Mouse (Mus musculus) MEL (cell line): ENCODE measurements around the gene Snrnp35. TPM values are rescaled to one million over a fixed set of nuclear protein-coding genes. Genes with fewer than 3 reads are reported as not detected.
"Not testable (repeated sequence)": the region's sequence is repeated elsewhere in the genome, so short reads cannot be mapped to it uniquely, and the experiment has no call there.

Experiments used
- DNase-seq: peaks from one replicate; pipeline ENCODE4 v3.0.0; 2011; ENCODE audit warnings: low read depth, low spot score
- H3K27ac ChIP-seq: 2 replicates; pipeline ENCODE4 v1.5.1; 2012; ENCODE audit warnings: low read depth, mild to moderate bottlenecking, control low read depth, low read length, moderate library complexity; ENCODE audit not compliant: control insufficient read depth
- H3K27me3 ChIP-seq, 2 experiments: fragments of 150-350 bp in 1 of 2; sonication (generic) in 1 of 2; 2 replicates each; pipeline ENCODE4 v1.6.1; 2012; ENCODE audit warnings: low read length in 2 of 2, mild to moderate bottlenecking in 2 of 2, improper control_type of control experiment in 1 of 2, moderate library complexity in 1 of 2; ENCODE audit not compliant: insufficient read depth in 2 of 2, control insufficient read depth in 1 of 2
- H3K36me3 ChIP-seq, 2 experiments: 2 replicates each; pipeline ENCODE4 v1.6.1; 2012 to 2014; ENCODE audit warnings: low read length in 2 of 2, improper control_type of control experiment in 1 of 2, inconsistent platforms in 1 of 2, mild to moderate bottlenecking in 1 of 2; ENCODE audit not compliant: insufficient read depth in 2 of 2, control insufficient read depth in 1 of 2
- H3K4me1 ChIP-seq, 2 experiments: fragments of 150-350 bp in 1 of 2; sonication (generic) in 1 of 2; 2 replicates each; pipeline ENCODE4 v1.6.1; 2012; ENCODE audit warnings: low read length in 2 of 2, improper control_type of control experiment in 1 of 2, mild to moderate bottlenecking in 1 of 2; ENCODE audit not compliant: insufficient read depth in 2 of 2, control insufficient read depth in 1 of 2
- H3K4me3 ChIP-seq, 2 experiments: fragments of 150-350 bp in 1 of 2; sonication (generic) in 1 of 2; 2 replicates each; pipeline ENCODE4 v1.5.1; 2012; ENCODE audit warnings: low read depth in 2 of 2, low read length in 2 of 2, mild to moderate bottlenecking in 2 of 2, moderate library complexity in 2 of 2, control low read depth in 1 of 2, improper control_type of control experiment in 1 of 2; ENCODE audit not compliant: control insufficient read depth in 1 of 2, insufficient read depth in 1 of 2
- H3K79me2 ChIP-seq: 2 replicates; pipeline ENCODE4 v1.6.1; 2012; ENCODE audit warnings: mild to moderate bottlenecking, low read length, moderate library complexity; ENCODE audit not compliant: control insufficient read depth, poor library complexity, insufficient read depth
- H3K9ac ChIP-seq: 2 replicates; pipeline ENCODE4 v1.6.1; 2012; ENCODE audit warnings: low read depth, mild to moderate bottlenecking, control low read depth, low read length, moderate library complexity; ENCODE audit not compliant: control insufficient read depth, poor library complexity, severe bottlenecking
- H3K9me3 ChIP-seq: fragments of 150-350 bp; sonication (generic); replicated peaks from 2 replicates; pipeline ENCODE4 v1.6.1; 2012; ENCODE audit warnings: mild to moderate bottlenecking, low read length, improper control_type of control experiment, moderate library complexity; ENCODE audit not compliant: insufficient read depth
- CHD1 ChIP-seq: IDR thresholded peaks from 2 replicates; pipeline ENCODE4 v1.6.1; 2012; ENCODE audit warnings: low read depth, mild to moderate bottlenecking, inconsistent platforms, low read length, improper control_type of control experiment
- CHD2 ChIP-seq: IDR thresholded peaks from 2 replicates; pipeline ENCODE4 v1.6.1; 2011; ENCODE audit warnings: low read length, improper control_type of control experiment
- CTCF ChIP-seq, 3 experiments: IDR thresholded peaks in 2 of 3; conservative IDR thresholded peaks in 1 of 3; 2 replicates each; pipeline ENCODE4 v1.5.1; 2011 to 2012; ENCODE audit warnings: low read length in 3 of 3, low read depth in 2 of 3, mild to moderate bottlenecking in 2 of 3, improper control_type of control experiment in 1 of 3, inconsistent platforms in 1 of 3, mixed read lengths in 1 of 3, moderate library complexity in 1 of 3; ENCODE audit not compliant: control insufficient read depth in 1 of 3, insufficient read depth in 1 of 3, poor library complexity in 1 of 3, severe bottlenecking in 1 of 3
- E2F4 ChIP-seq: IDR thresholded peaks from 2 replicates; pipeline ENCODE4 v1.6.1; 2011; ENCODE audit warnings: low read depth, low read length, improper control_type of control experiment, borderline replicate concordance
- ELF1 ChIP-seq: IDR thresholded peaks from 2 replicates; pipeline ENCODE4 v1.6.1; 2014; ENCODE audit warnings: low read depth, mild to moderate bottlenecking, inconsistent platforms, low read length, improper control_type of control experiment, moderate library complexity
- EP300 ChIP-seq, 2 experiments: IDR thresholded peaks; 2 replicates each; pipeline ENCODE4 v1.6.1; 2011; ENCODE audit warnings: improper control_type of control experiment in 2 of 2, low read length in 2 of 2, low read depth in 1 of 2, mild to moderate bottlenecking in 1 of 2
- ETS1 ChIP-seq: IDR thresholded peaks from 2 replicates; pipeline ENCODE4 v1.6.1; 2012; ENCODE audit warnings: low read depth, mild to moderate bottlenecking, inconsistent platforms, low read length, improper control_type of control experiment, moderate library complexity
- GATA1 ChIP-seq: IDR thresholded peaks from 2 replicates; pipeline ENCODE4 v1.6.1; 2011; ENCODE audit warnings: low read depth, low read length, improper control_type of control experiment
- MXI1 ChIP-seq: IDR thresholded peaks from 2 replicates; pipeline ENCODE4 v1.6.1; 2011; ENCODE audit warnings: mild to moderate bottlenecking, low read depth, low read length, improper control_type of control experiment
- MYC ChIP-seq: IDR thresholded peaks from 2 replicates; pipeline ENCODE4 v1.6.1; 2011; ENCODE audit warnings: low read depth, mild to moderate bottlenecking, low read length, improper control_type of control experiment, moderate library complexity
- POLR2A ChIP-seq, 2 experiments: IDR thresholded peaks; 2 replicates each; pipeline ENCODE4 v1.6.1; 2011 to 2012; ENCODE audit warnings: low read length in 2 of 2, mild to moderate bottlenecking in 2 of 2, control low read depth in 1 of 2, improper control_type of control experiment in 1 of 2, low read depth in 1 of 2, moderate library complexity in 1 of 2; ENCODE audit not compliant: control insufficient read depth in 1 of 2, insufficient read depth in 1 of 2, poor library complexity in 1 of 2
- RAD21 ChIP-seq: IDR thresholded peaks from 2 replicates; pipeline ENCODE4 v1.6.1; 2011; ENCODE audit warnings: mild to moderate bottlenecking, low read depth, low read length, improper control_type of control experiment
- SIN3A ChIP-seq: IDR thresholded peaks from 2 replicates; pipeline ENCODE4 v1.6.1; 2012; ENCODE audit warnings: low read length, improper control_type of control experiment, inconsistent platforms
- ZKSCAN1 ChIP-seq: IDR thresholded peaks from 2 replicates; pipeline ENCODE4 v1.6.1; 2012; ENCODE audit warnings: low read depth, mild to moderate bottlenecking, inconsistent platforms, low read length, improper control_type of control experiment, moderate library complexity
- ZNF384 ChIP-seq: IDR thresholded peaks from 2 replicates; pipeline ENCODE4 v1.6.1; 2012; ENCODE audit warnings: low read depth, mild to moderate bottlenecking, inconsistent platforms, low read length, improper control_type of control experiment
- polyA plus RNA-seq, 2 experiments: library from polyadenylated mRNA; stranded (reverse) in 1 of 2; unstranded in 1 of 2; fragments of >175 nt in 1 of 2; fragments of >200 nt in 1 of 2; gene quantifications; 2 replicates each; pipeline versions ENCODE4 v1.2.1 to v1.2.4; 2012; ENCODE audit warnings: low replicate concordance in 2 of 2, low read depth in 1 of 2; ENCODE audit not compliant: insufficient read length in 2 of 2, insufficient read depth in 1 of 2, missing spikeins in 1 of 2
- total RNA-seq: library from RNA; depleted of rRNA; stranded (reverse); fragments of 300-350 nt; gene quantifications from 2 replicates; pipeline ENCODE4 v1.2.3, GENCODE M21; 2012

Snrnp35 gene
- total and polyA plus RNA-seq, 3 experiments: 11.7 to 18.3 TPM; not detected in 1

DNA sequence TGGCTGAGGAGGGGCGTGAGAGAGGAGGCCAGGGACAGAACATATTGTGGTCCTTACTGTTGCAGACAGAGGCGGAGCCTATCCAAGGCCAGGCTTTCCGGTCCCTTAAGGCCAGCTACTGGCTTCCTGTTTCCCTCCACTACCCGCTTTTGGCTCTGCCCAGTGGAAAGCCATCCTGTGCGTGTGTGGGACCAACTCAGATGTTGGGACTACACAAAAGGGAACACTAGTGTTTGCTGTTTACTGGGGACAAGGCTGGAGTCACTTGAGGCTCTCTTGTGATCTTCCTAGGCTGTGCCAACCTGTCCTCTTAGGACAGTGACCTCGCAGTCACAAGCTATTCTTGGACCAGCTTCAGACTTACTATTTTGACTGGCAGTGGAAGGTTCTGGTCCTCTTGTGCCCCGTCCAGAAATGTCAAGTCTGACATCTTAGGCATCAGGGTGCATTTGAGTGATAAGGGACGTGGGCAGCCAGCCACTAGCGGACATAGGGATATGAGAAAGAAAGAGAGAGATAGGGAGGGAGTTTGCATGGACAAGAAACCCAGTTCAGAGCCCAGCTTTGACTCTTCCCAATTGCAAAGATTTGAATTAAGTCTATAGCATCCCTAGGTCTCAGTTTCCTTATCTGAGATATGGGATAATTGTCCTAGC lies 15.4 kb downstream of the Snrnp35 start:
- H3K27me3 ChIP-seq: no peaks in the 10 kb centered on the region
- TF ChIP-seq E2F4 (no peak), SIN3A (no peak), ZKSCAN1 (no peak), CHD2 (no peak)
- H3K4me1 ChIP-seq: peaks cover 0 to 4% of the 10 kb centered on the region in 2 experiments; a peak in 1 of 4 replicates
- H3K4me3 ChIP-seq: no peak overlapping the region
- no peak overlapping the region for H3K9ac ChIP-seq
- H3K9me3 ChIP-seq: no peaks in the 10 kb centered on the region
- H3K79me2 ChIP-seq: no peaks in the 10 kb centered on the region
- no peak for DNase-seq
- no peak overlapping the region for H3K27ac ChIP-seq
- no peaks in the 10 kb centered on the region for H3K36me3 ChIP-seq

DNA sequence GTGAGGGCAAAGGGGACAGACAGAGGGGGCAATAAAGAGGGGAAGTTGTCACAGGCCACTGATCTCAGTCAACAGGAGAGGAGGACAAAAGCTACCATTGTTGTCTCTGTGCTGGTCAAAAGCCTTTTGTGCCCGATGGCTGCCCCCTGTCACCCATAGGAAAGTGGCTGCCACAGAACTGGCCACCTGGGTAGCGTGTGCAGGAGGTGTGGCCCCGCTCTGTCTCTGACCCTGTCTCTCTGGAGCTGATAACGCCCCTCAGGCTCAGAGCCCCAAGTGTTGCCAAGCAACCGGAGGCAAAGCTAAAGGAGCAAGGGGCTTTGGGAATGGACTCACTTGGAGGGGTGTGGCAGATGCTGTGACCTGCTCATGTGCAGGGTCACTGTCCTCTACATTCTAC lies 16.1 kb downstream of the Snrnp35 start:
- Histone ChIP-seq H3K79me2 (no peaks in the 10 kb centered on the region), H3K4me3 (no peak overlapping the region), H3K36me3 (no peaks in the 10 kb centered on the region), H3K27ac (no peak overlapping the region), H3K9me3 (no peaks in the 10 kb centered on the region), H3K4me1 (peaks cover 0 to 4% of the 10 kb centered on the region in 2 experiments; a peak in 1 of 4 replicates), H3K27me3 (no peaks in the 10 kb centered on the region), H3K9ac (no peak overlapping the region)
- DNase-seq: no peak
- TF ChIP-seq EP300 (IDR thresholded peaks at IDR 0.05; ENCODE audit: low read depth in 1 of 2, low read length in 2 of 2) (no peak), RAD21 (no peak), CHD2 (no peak), CTCF (IDR thresholded peaks at IDR 0.05 in 2 of 3, conservative IDR thresholded peaks at IDR 0.05 in 1 of 3; ENCODE audit: control insufficient read depth in 1 of 3, insufficient read depth in 1 of 3, low read depth in 2 of 3, low read length in 3 of 3, poor library complexity in 1 of 3, severe bottlenecking in 1 of 3) (no peak), GATA1 (no peak), CHD1 (no peak), ZNF384 (no peak), MYC (no peak), ETS1 (no peak), MXI1 (no peak), POLR2A (IDR thresholded peaks at IDR 0.05; ENCODE audit: control insufficient read depth in 1 of 2, insufficient read depth in 1 of 2, low read depth in 1 of 2, low read length in 2 of 2, poor library complexity in 1 of 2) (no peak), ELF1 (no peak)

DNA sequence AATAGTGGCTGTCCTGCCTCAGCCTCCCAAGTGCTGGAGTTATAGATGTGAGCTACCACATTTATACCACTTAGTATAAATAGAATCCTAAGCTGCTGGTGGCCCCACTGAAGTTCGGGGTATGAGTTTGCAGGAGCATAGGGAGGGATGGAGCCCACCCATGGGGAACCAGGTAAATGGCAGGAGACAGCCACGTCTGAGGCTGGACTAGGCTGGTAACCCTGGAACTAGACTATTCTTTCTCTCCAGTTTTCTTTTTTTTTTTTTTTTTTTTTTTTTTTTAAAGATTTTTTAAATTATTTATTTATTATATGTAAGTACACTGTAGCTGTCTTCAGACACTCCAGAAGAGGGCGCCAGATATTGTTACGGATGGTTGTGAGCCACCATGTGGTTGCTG lies 17.1 kb downstream of the Snrnp35 start:
- H3K9ac ChIP-seq, H3K27me3 ChIP-seq, H3K36me3 ChIP-seq, DNase-seq, H3K4me1 ChIP-seq, H3K4me3 ChIP-seq, H3K9me3 ChIP-seq, H3K79me2 ChIP-seq, H3K27ac ChIP-seq: not testable (repeated sequence)
- TF ChIP-seq ZNF384: peak; percentile 52
